In genomic region chr15:102224992-102225617, GRCm38 (mm10) we compare ENCODE assay signal across 8 mouse cellular contexts. TPM values are rescaled to one million over a fixed set of nuclear protein-coding genes. Genes with fewer than 3 reads are reported as not detected.
DNase-seq lines count a peak whose midpoint lies in the region; ATAC-seq lines count a peak whose summit lies in the region.

No protein-coding gene starts in this region.

- peak; percentile 39; the same call in 1 of the 2 replicates for ATAC-seq in heart, embryonic 16.5 days (replicated peaks; ENCODE audit: extremely low read depth, insufficient read depth, low FRiP score)
- no peak for ATAC-seq in intestine, embryonic 14.5 days (replicated peaks; ENCODE audit: low FRiP score, low TSS enrichment, low read depth)
- no peak for ATAC-seq in midbrain, embryonic 13.5 days

- no peak overlapping the region for H3K27ac ChIP-seq in heart, embryonic 16.5 days (ENCODE audit: low read length)
- H3K27ac ChIP-seq in embryonic facial prominence, embryonic 10.5 days (replicated peaks) = peak overlapping the region; percentile 71
- no peak overlapping the region for H3K27ac ChIP-seq in intestine, embryonic 14.5 days (ENCODE audit: low read depth)
- no peak overlapping the region for H3K27ac ChIP-seq in midbrain, embryonic 13.5 days

- H3K27me3 ChIP-seq in heart, embryonic 16.5 days (ENCODE audit: control insufficient read depth, insufficient read depth, low read length) = peaks cover 13% of the 10 kb centered on the region
- peaks cover 43% of the 10 kb centered on the region for H3K27me3 ChIP-seq in embryonic facial prominence, embryonic 10.5 days (replicated peaks; ENCODE audit: low read depth, poor library complexity, severe bottlenecking)
- H3K27me3 ChIP-seq in intestine, embryonic 14.5 days (replicated peaks; ENCODE audit: control insufficient read depth, insufficient read depth, low read length) = peaks cover 11% of the 10 kb centered on the region
- peaks cover 41% of the 10 kb centered on the region for H3K27me3 ChIP-seq in midbrain, embryonic 13.5 days

- peak overlapping the region; percentile 56 for H3K4me3 ChIP-seq in heart, embryonic 16.5 days (ENCODE audit: low read length)
- H3K4me3 ChIP-seq in embryonic facial prominence, embryonic 10.5 days = peak overlapping the region; percentile 59
- H3K4me3 ChIP-seq in intestine, embryonic 14.5 days (ENCODE audit: low read depth, low read length) = peak overlapping the region; percentile 36
- peak overlapping the region; percentile 42 for H3K4me3 ChIP-seq in midbrain, embryonic 13.5 days (replicated peaks)

- DNase-seq in heart, adult 8-10 months (ENCODE audit: low spot score) = no peak
- no peak for DNase-seq in embryonic facial prominence, embryonic 10.5 days (ENCODE audit: low spot score)
- peak; percentile 52 for DNase-seq in intestine, embryonic 14.5 days (ENCODE audit: low spot score)
- peak; percentile 82 for DNase-seq in thymus, postnatal 0 days (ENCODE audit: low spot score)
- DNase-seq in adrenal gland, postnatal 36 days = no peak
- no peak for DNase-seq in adrenal gland, postnatal 10 days

- H3K4me2 ChIP-seq in heart, embryonic 16.5 days (ENCODE audit: low read depth, low read length) = peak overlapping the region; percentile 93
- H3K4me2 ChIP-seq in intestine, embryonic 14.5 days (ENCODE audit: low read length) = peak overlapping the region; percentile 82
- peak overlapping the region; percentile 83 for H3K4me2 ChIP-seq in midbrain, embryonic 13.5 days (replicated peaks)

- 14% methylated on average over 20 of the region's 21 CpGs for WGBS in heart, embryonic 16.5 days
- WGBS in embryonic facial prominence, embryonic 10.5 days = 19% methylated on average over 21 of the region's 21 CpGs
- 14% methylated on average over 21 of the region's 21 CpGs for WGBS in intestine, embryonic 14.5 days
- WGBS in midbrain, embryonic 13.5 days = 20% methylated on average over 21 of the region's 21 CpGs

- no peaks in the 10 kb centered on the region for H3K36me3 ChIP-seq in heart, embryonic 16.5 days (ENCODE audit: control insufficient read depth, insufficient read depth)
- H3K36me3 ChIP-seq in embryonic facial prominence, embryonic 10.5 days (replicated peaks) = no peaks in the 10 kb centered on the region
- H3K36me3 ChIP-seq in intestine, embryonic 14.5 days (ENCODE audit: control insufficient read depth, insufficient read depth, low read length) = no peaks in the 10 kb centered on the region
- no peaks in the 10 kb centered on the region for H3K36me3 ChIP-seq in midbrain, embryonic 13.5 days

- peak overlapping the region; percentile 68 for H3K9ac ChIP-seq in heart, embryonic 16.5 days (ENCODE audit: low read length)
- peak overlapping the region; percentile 37 for H3K9ac ChIP-seq in intestine, embryonic 14.5 days (ENCODE audit: low read length)
- H3K9ac ChIP-seq in midbrain, embryonic 13.5 days (replicated peaks) = peak overlapping the region; percentile 67

- H3K9me3 ChIP-seq in heart, embryonic 16.5 days (replicated peaks; ENCODE audit: control insufficient read depth, low read length) = no peaks in the 10 kb centered on the region
- H3K9me3 ChIP-seq in embryonic facial prominence, embryonic 10.5 days = no peaks in the 10 kb centered on the region
- no peaks in the 10 kb centered on the region for H3K9me3 ChIP-seq in intestine, embryonic 14.5 days (ENCODE audit: control insufficient read depth, low read length)
- H3K9me3 ChIP-seq in midbrain, embryonic 13.5 days = no peaks in the 10 kb centered on the region

- H3K4me1 ChIP-seq in heart, embryonic 16.5 days (ENCODE audit: control insufficient read depth, insufficient read depth, low read length) = peaks cover 11% of the 10 kb centered on the region
- H3K4me1 ChIP-seq in embryonic facial prominence, embryonic 10.5 days = peaks cover 19% of the 10 kb centered on the region
- no peaks in the 10 kb centered on the region for H3K4me1 ChIP-seq in intestine, embryonic 14.5 days (replicated peaks; ENCODE audit: control insufficient read depth, insufficient read depth, low read length)
- H3K4me1 ChIP-seq in midbrain, embryonic 13.5 days (replicated peaks) = peaks cover 12% of the 10 kb centered on the region

RNA-seq across cellular contexts. Expression of gene Itgb7, which starts 6.6 kb away (rescaled TPM):
- 3.9 and 6.9 TPM in 2 replicates for polyA plus RNA-seq in heart, embryonic 16.5 days (2015; fragmentation: Nextera tagmentation; extraction: Ambion mirVana)
- 1 to 10 TPM in 2 of 4 experiments, under 1 TPM in 2; 0.82 to 3.2 (median 1.5) TPM for total RNA-seq in heart, adult 8-10 months (2022)
- 1.1 and 1.6 TPM in 2 replicates for polyA plus RNA-seq in embryonic facial prominence, embryonic 10.5 days (2016; fragmentation: Nextera tagmentation; extraction: Ambion mirVana)
- polyA plus RNA-seq in intestine, embryonic 14.5 days (2014; fragmentation: Nextera tagmentation; extraction: Ambion mirVana) = 13.3 and 13.5 TPM in 2 replicates
- 0.71 and 0.82 TPM in 2 replicates for polyA plus RNA-seq in midbrain, embryonic 13.5 days (2015; fragmentation: Nextera tagmentation; extraction: Ambion mirVana)
- polyA plus RNA-seq in thymus, postnatal 0 days (2015; fragmentation: Nextera tagmentation; extraction: Ambion mirVana) = 65.6 and 68.7 TPM in 2 replicates
- total RNA-seq in adrenal gland, postnatal 36 days (2021) = 1 to 10 TPM; 1.5 to 2.9 TPM
- total RNA-seq in adrenal gland, postnatal 10 days (2021) = 1 to 10 TPM; 6.4 to 7.1 TPM

RNA-seq across cellular contexts. Expression of gene Csad, which starts 20.6 kb away (rescaled TPM):
- 38.3 and 43.7 TPM in 2 replicates for polyA plus RNA-seq in heart, embryonic 16.5 days (2015; fragmentation: Nextera tagmentation; extraction: Ambion mirVana)
- total RNA-seq in heart, adult 8-10 months (2022) = 10 to 100 TPM; 14.2 to 18.9 (median 16.2) TPM
- 48.6 and 48.7 TPM in 2 replicates for polyA plus RNA-seq in embryonic facial prominence, embryonic 10.5 days (2016; fragmentation: Nextera tagmentation; extraction: Ambion mirVana)
- polyA plus RNA-seq in intestine, embryonic 14.5 days (2014; fragmentation: Nextera tagmentation; extraction: Ambion mirVana) = 52.3 and 53.6 TPM in 2 replicates
- polyA plus RNA-seq in midbrain, embryonic 13.5 days (2015; fragmentation: Nextera tagmentation; extraction: Ambion mirVana) = 37.9 and 40.2 TPM in 2 replicates
- polyA plus RNA-seq in thymus, postnatal 0 days (2015; fragmentation: Nextera tagmentation; extraction: Ambion mirVana) = 32.2 and 33.7 TPM in 2 replicates
- 10 to 100 TPM; 79.0 to 83.7 TPM for total RNA-seq in adrenal gland, postnatal 36 days (2021)
- total RNA-seq in adrenal gland, postnatal 10 days (2021) = 100 to 1,000 TPM; 155 to 156 TPM

RNA-seq across cellular contexts. Expression of gene Zfp740, which starts 22.1 kb away (rescaled TPM):
- polyA plus RNA-seq in heart, embryonic 16.5 days (2015; fragmentation: Nextera tagmentation; extraction: Ambion mirVana) = 30.2 and 33.2 TPM in 2 replicates
- 10 to 100 TPM; 31.5 to 40.0 (median 35.5) TPM for total RNA-seq in heart, adult 8-10 months (2022)
- polyA plus RNA-seq in embryonic facial prominence, embryonic 10.5 days (2016; fragmentation: Nextera tagmentation; extraction: Ambion mirVana) = 77.6 and 79.3 TPM in 2 replicates
- 47.0 and 55.3 TPM in 2 replicates for polyA plus RNA-seq in intestine, embryonic 14.5 days (2014; fragmentation: Nextera tagmentation; extraction: Ambion mirVana)
- polyA plus RNA-seq in midbrain, embryonic 13.5 days (2015; fragmentation: Nextera tagmentation; extraction: Ambion mirVana) = 81.1 and 83.0 TPM in 2 replicates
- 48.8 and 64.9 TPM in 2 replicates for polyA plus RNA-seq in thymus, postnatal 0 days (2015; fragmentation: Nextera tagmentation; extraction: Ambion mirVana)
- total RNA-seq in adrenal gland, postnatal 36 days (2021) = 10 to 100 TPM; 52.6 to 66.7 TPM
- total RNA-seq in adrenal gland, postnatal 10 days (2021) = 10 to 100 TPM; 66.7 to 84.9 TPM

RNA-seq across cellular contexts. Expression of gene Rarg, which starts 32.2 kb away (rescaled TPM):
- 8.9 and 11.8 TPM in 2 replicates for polyA plus RNA-seq in heart, embryonic 16.5 days (2015; fragmentation: Nextera tagmentation; extraction: Ambion mirVana)
- total RNA-seq in heart, adult 8-10 months (2022) = 10 to 100 TPM; 15.3 to 20.6 (median 17.3) TPM
- polyA plus RNA-seq in embryonic facial prominence, embryonic 10.5 days (2016; fragmentation: Nextera tagmentation; extraction: Ambion mirVana) = 77.8 and 90.2 TPM in 2 replicates
- polyA plus RNA-seq in intestine, embryonic 14.5 days (2014; fragmentation: Nextera tagmentation; extraction: Ambion mirVana) = 16.4 and 17.1 TPM in 2 replicates
- 2.7 and 3.4 TPM in 2 replicates for polyA plus RNA-seq in midbrain, embryonic 13.5 days (2015; fragmentation: Nextera tagmentation; extraction: Ambion mirVana)
- polyA plus RNA-seq in thymus, postnatal 0 days (2015; fragmentation: Nextera tagmentation; extraction: Ambion mirVana) = 6.0 and 7.4 TPM in 2 replicates
- total RNA-seq in adrenal gland, postnatal 36 days (2021) = 10 to 100 TPM; 21.7 to 30.4 TPM
- 10 to 100 TPM; 22.7 to 30.3 TPM for total RNA-seq in adrenal gland, postnatal 10 days (2021)

RNA-seq across cellular contexts. Expression of gene Gm9918, which starts 45.3 kb away (rescaled TPM):
- 0.11 and 0.12 TPM in 2 replicates for polyA plus RNA-seq in heart, embryonic 16.5 days (2015; fragmentation: Nextera tagmentation; extraction: Ambion mirVana)
- total RNA-seq in heart, adult 8-10 months (2022) = not detected
- polyA plus RNA-seq in embryonic facial prominence, embryonic 10.5 days (2016; fragmentation: Nextera tagmentation; extraction: Ambion mirVana) = 0.75 and 1.3 TPM in 2 replicates
- 0.11 and 0.19 TPM in 2 replicates for polyA plus RNA-seq in intestine, embryonic 14.5 days (2014; fragmentation: Nextera tagmentation; extraction: Ambion mirVana)
- polyA plus RNA-seq in midbrain, embryonic 13.5 days (2015; fragmentation: Nextera tagmentation; extraction: Ambion mirVana) = 0.07 and 0.12 TPM in 2 replicates
- polyA plus RNA-seq in thymus, postnatal 0 days (2015; fragmentation: Nextera tagmentation; extraction: Ambion mirVana) = 0.17 and 0.26 TPM in 2 replicates
- not detected for total RNA-seq in adrenal gland, postnatal 36 days (2021)
- not detected for total RNA-seq in adrenal gland, postnatal 10 days (2021)

Comparison
In these comparisons a context has a peak if more than half of its experiments do, and no peak if none do; other contexts are left out.
1. DNase-seq: peak in intestine, embryonic 14.5 days (single experiment) and thymus, postnatal 0 days (single experiment); none in heart, adult 8-10 months (single experiment), embryonic facial prominence, embryonic 10.5 days (single experiment), adrenal gland, postnatal 36 days (0 of 2) and adrenal gland, postnatal 10 days (single experiment).
2. Peak in every context shown above with its lines, with median percentiles within 50 percentile points of each other: H3K4me2 ChIP-seq, H3K4me3 ChIP-seq and H3K9ac ChIP-seq.